Mouse (Mus musculus) E14TG2a.4 (cell line): ENCODE results near the gene Fbxl8.

Experiments
- CTCF ChIP-seq: conservative IDR thresholded peaks from 2 replicates; pipeline ENCODE4 v1.5.1; 2014; ENCODE audit warnings: low read length
- NANOG ChIP-seq: IDR thresholded peaks from 2 replicates; pipeline ENCODE4 v1.6.1; 2014; ENCODE audit warnings: borderline replicate concordance, low read length, mixed read lengths
- POU5F1 ChIP-seq: IDR thresholded peaks from 2 replicates; pipeline ENCODE4 v1.6.1; 2014; ENCODE audit warnings: low read length, borderline replicate concordance

- no peak for TF ChIP-seq CTCF
- TF ChIP-seq NANOG, result no peak
- no peak for TF ChIP-seq POU5F1
These were observed 17.4 kb downstream of the Fbxl8 start for GRCm38 (mm10) chr8:105281821-105282220.
